Mouse (Mus musculus) megakaryocyte, adult 5-6 weeks (primary cell): ENCODE results near the gene Olfr1126. TPM values are rescaled to one million over a fixed set of nuclear protein-coding genes. Genes with fewer than 3 reads are reported as not detected.
"Not testable (repeated sequence)": the region's sequence is repeated elsewhere in the genome, so short reads cannot be mapped to it uniquely, and the experiment has no call there.

Experiments
- ATAC-seq: 2 replicates; pipeline ENCODE4 v1.8.0; 2016; ENCODE audit warnings: mild to moderate bottlenecking, inconsistent platforms; ENCODE audit not compliant: poor library complexity, severe bottlenecking
- total RNA-seq, 2 experiments: library from RNA; stranded (forward) in 1 of 2; stranded (reverse) in 1 of 2; fragments of 153-499, 151-499 nt in 1 of 2; fragments of 221-1000, 200-1000 nt in 1 of 2; gene quantifications; 2 replicates each; pipeline versions ENCODE4 v1.2.3 to v1.2.4; 2015 to 2017

Gene Olfr1126
- total RNA-seq (2015) (not detected in 2 replicates), total RNA-seq (2017) (not detected in 2 replicates)

GRCm38 (mm10) chr2:87453662-87454061, at the start of gene Olfr1126:
Gene Olfr1126 (plus strand): TSS chr2:87453962.
- no peak for ATAC-seq

GRCm38 (mm10) chr2:87416335-87416734, 37.4 kb upstream of the Olfr1126 start, which contains the start of gene Olfr1123:
Gene Olfr1123 (plus strand): TSS chr2:87416635.
- ATAC-seq: no peak

GRCm38 (mm10) chr2:87429975-87430374, 23.8 kb upstream of the Olfr1126 start, which contains the start of gene Olfr1124:
Gene Olfr1124 (plus strand): TSS chr2:87430275.
- no peak for ATAC-seq

GRCm38 (mm10) chr2:87437731-87438130, 16.0 kb upstream of the Olfr1126 start:
- no peak for ATAC-seq

GRCm38 (mm10) chr2:87461769-87462168, 8.0 kb downstream of the Olfr1126 start:
- no peak for ATAC-seq

- ATAC-seq: no peak
Measured at GRCm38 (mm10) chr2:87480207-87480606, 26.4 kb downstream of the Olfr1126 start.

GRCm38 (mm10) chr2:87481158-87481557, 27.4 kb downstream of the Olfr1126 start:
- ATAC-seq: no peak

GRCm38 (mm10) chr2:87482276-87482675, 28.5 kb downstream of the Olfr1126 start:
- no peak for ATAC-seq

GRCm38 (mm10) chr2:87496993-87497392, 43.2 kb downstream of the Olfr1126 start, which contains the start of gene Pramel7:
Gene Pramel7 (minus strand): TSS chr2:87497093.
- not testable (repeated sequence) for ATAC-seq

GRCm38 (mm10) chr2:87506265-87506664, 52.5 kb downstream of the Olfr1126 start, which contains the start of gene Pramel6:
Gene Pramel6 (plus strand): TSS chr2:87506565.
- no peak for ATAC-seq

Other genes starting within 250 kb of the Olfr1126 start
- gene Olfr1113, start 245.0 kb upstream of the Olfr1126 start, total RNA-seq (2015): not detected in 2 replicates
- gene Olfr1113, start 245.0 kb upstream of the Olfr1126 start, total RNA-seq (2017): not detected in 2 replicates
- not detected in 2 replicates for gene Olfr1115, start 205.9 kb upstream of the Olfr1126 start, total RNA-seq (2015)
- not detected in 2 replicates for gene Olfr1115, start 205.9 kb upstream of the Olfr1126 start, total RNA-seq (2017)
- not detected in 2 replicates for gene Olfr1116, start 186.4 kb upstream of the Olfr1126 start, total RNA-seq (2015)
- gene Olfr1116, start 186.4 kb upstream of the Olfr1126 start, total RNA-seq (2017): not detected in 2 replicates
- not detected in 2 replicates for gene Olfr1118, start 146.4 kb upstream of the Olfr1126 start, total RNA-seq (2015)
- gene Olfr1118, start 146.4 kb upstream of the Olfr1126 start, total RNA-seq (2017): 0.04 TPM in 1 of 2 replicates, not detected in the other
- not detected in 2 replicates for gene Olfr1120, start 99.1 kb upstream of the Olfr1126 start, total RNA-seq (2015)
- not detected in 2 replicates for gene Olfr1120, start 99.1 kb upstream of the Olfr1126 start, total RNA-seq (2017)
- not detected in 2 replicates for gene Olfr1121, start 84.1 kb upstream of the Olfr1126 start, total RNA-seq (2015)
- gene Olfr1121, start 84.1 kb upstream of the Olfr1126 start, total RNA-seq (2017): not detected in 2 replicates
- 0.02 TPM in 1 of 2 replicates, not detected in the other for gene Olfr1122, start 68.1 kb upstream of the Olfr1126 start, total RNA-seq (2015)
- not detected in 2 replicates for gene Olfr1122, start 68.1 kb upstream of the Olfr1126 start, total RNA-seq (2017)
- not detected in 2 replicates for gene Olfr1123, start 37.3 kb upstream of the Olfr1126 start, total RNA-seq (2015)
- gene Olfr1123, start 37.3 kb upstream of the Olfr1126 start, total RNA-seq (2017): not detected in 2 replicates
- gene Olfr1124, start 23.7 kb upstream of the Olfr1126 start, total RNA-seq (2015): not detected in 2 replicates
- not detected in 2 replicates for gene Olfr1124, start 23.7 kb upstream of the Olfr1126 start, total RNA-seq (2017)
- not detected in 2 replicates for gene Pramel7, start 43.1 kb downstream of the Olfr1126 start, total RNA-seq (2015)
- gene Pramel7, start 43.1 kb downstream of the Olfr1126 start, total RNA-seq (2017): not detected in 2 replicates
- gene Pramel6, start 52.6 kb downstream of the Olfr1126 start, total RNA-seq (2015): not detected in 2 replicates
- gene Pramel6, start 52.6 kb downstream of the Olfr1126 start, total RNA-seq (2017): not detected in 2 replicates
- not detected in 2 replicates for gene Olfr153, start 77.8 kb downstream of the Olfr1126 start, total RNA-seq (2015)
- not detected in 2 replicates for gene Olfr153, start 77.8 kb downstream of the Olfr1126 start, total RNA-seq (2017)
- not detected in 2 replicates for gene Olfr1128, start 91.6 kb downstream of the Olfr1126 start, total RNA-seq (2015)
- not detected in 2 replicates for gene Olfr1128, start 91.6 kb downstream of the Olfr1126 start, total RNA-seq (2017)
- gene Olfr1129, start 119.9 kb downstream of the Olfr1126 start, total RNA-seq (2015): not detected in 2 replicates
- gene Olfr1129, start 119.9 kb downstream of the Olfr1126 start, total RNA-seq (2017): not detected in 2 replicates
- gene Olfr1130, start 152.2 kb downstream of the Olfr1126 start, total RNA-seq (2015): not detected in 2 replicates
- not detected in 2 replicates for gene Olfr1130, start 152.2 kb downstream of the Olfr1126 start, total RNA-seq (2017)
- not detected in 2 replicates for gene Olfr1131, start 173.1 kb downstream of the Olfr1126 start, total RNA-seq (2015)
- not detected in 2 replicates for gene Olfr1131, start 173.1 kb downstream of the Olfr1126 start, total RNA-seq (2017)
- gene Olfr1132, start 183.6 kb downstream of the Olfr1126 start, total RNA-seq (2015): not detected in 2 replicates
- not detected in 2 replicates for gene Olfr1132, start 183.6 kb downstream of the Olfr1126 start, total RNA-seq (2017)
- gene Olfr1133, start 193.4 kb downstream of the Olfr1126 start, total RNA-seq (2015): not detected in 2 replicates
- gene Olfr1133, start 193.4 kb downstream of the Olfr1126 start, total RNA-seq (2017): not detected in 2 replicates
- gene Olfr1134, start 204.5 kb downstream of the Olfr1126 start, total RNA-seq (2015): not detected in 2 replicates
- not detected in 2 replicates for gene Olfr1134, start 204.5 kb downstream of the Olfr1126 start, total RNA-seq (2017)
- gene Olfr1135, start 219.7 kb downstream of the Olfr1126 start, total RNA-seq (2015): not detected in 2 replicates
- not detected in 2 replicates for gene Olfr1135, start 219.7 kb downstream of the Olfr1126 start, total RNA-seq (2017)
- not detected in 2 replicates for gene Olfr1136, start 240.0 kb downstream of the Olfr1126 start, total RNA-seq (2015)
- gene Olfr1136, start 240.0 kb downstream of the Olfr1126 start, total RNA-seq (2017): not detected in 2 replicates